Mouse (Mus musculus): Measurements from ENCODE around the gene Slc7a10.

GRCm38 (mm10) chr7:35138481-35138880, 47.7 kb upstream of the Slc7a10 start:
- no peak for TF ChIP-seq CTCF (conservative IDR thresholded peaks at IDR 0.05; ENCODE audit: low read length)
- TF ChIP-seq NANOG (IDR thresholded peaks at IDR 0.05; ENCODE audit: borderline replicate concordance, low read length), result no peak

Data from E14TG2a.4 (cell line).